Mouse (Mus musculus): ENCODE results near the gene Erich6b. TPM values are rescaled to one million over a fixed set of nuclear protein-coding genes. Genes with fewer than 3 reads are reported as not detected.

Erich6b gene
- total RNA-seq, 2 experiments from 2014 or later, result not detected

- no peak for DNase-seq (ENCODE audit: low spot score in 2 of 2)
- intact Hi-C loops (cut with DNase I), result no loop called here
Measured at GRCm38 (mm10) chr14:75696096-75696495, 54.0 kb downstream of the Erich6b start.

DNA sequence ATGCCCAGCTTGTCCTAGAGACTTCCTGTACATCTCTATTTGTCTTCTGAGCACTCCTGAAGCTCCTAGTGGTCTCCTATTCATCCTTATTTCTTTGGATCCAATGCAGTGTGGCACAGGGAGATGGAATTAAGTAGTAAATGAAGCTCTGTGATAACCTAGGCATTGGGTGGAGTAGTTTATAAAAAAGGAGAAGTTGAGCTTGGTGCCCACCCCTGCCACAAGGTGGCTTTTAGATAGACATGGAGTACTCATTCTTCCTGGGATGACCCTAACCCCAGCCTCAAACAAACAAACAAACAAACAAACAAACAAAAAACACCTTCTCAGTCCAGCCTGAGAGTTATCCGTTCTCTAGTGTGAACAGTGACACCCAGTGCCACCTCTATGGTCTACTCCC, 55.9 kb downstream of the Erich6b start:
- intact Hi-C loops (cut with DNase I), result no loop called here
- DNase-seq (ENCODE audit: low spot score in 2 of 2), result no peak

DNA sequence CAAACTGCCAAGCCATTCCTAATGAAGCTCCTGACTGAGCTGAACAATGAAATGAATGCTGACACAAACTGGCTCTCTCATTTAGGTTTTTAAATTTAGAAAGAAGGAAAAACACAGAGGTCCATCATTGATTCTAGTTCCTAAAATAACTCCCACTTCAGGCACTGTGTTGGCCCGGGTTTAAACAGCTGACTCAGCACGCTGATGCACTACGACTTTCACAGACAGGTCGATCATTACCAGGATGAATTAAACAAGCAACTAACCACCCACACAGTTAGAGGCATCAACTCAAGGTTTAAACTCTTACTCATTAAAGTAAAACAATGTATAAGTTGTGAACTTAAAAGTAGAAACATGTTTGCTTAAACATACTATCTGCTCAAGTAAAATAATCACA, 64.6 kb downstream of the Erich6b start:
- intact Hi-C loops (cut with DNase I), result no loop called here
- DNase-seq (ENCODE audit: low spot score in 2 of 2), result no peak

- intact Hi-C loops (cut with DNase I), result no loop called here
- DNase-seq (ENCODE audit: low spot score in 2 of 2), result no peak
Measured at GRCm38 (mm10) chr14:75707771-75708170, 65.7 kb downstream of the Erich6b start.

DNA sequence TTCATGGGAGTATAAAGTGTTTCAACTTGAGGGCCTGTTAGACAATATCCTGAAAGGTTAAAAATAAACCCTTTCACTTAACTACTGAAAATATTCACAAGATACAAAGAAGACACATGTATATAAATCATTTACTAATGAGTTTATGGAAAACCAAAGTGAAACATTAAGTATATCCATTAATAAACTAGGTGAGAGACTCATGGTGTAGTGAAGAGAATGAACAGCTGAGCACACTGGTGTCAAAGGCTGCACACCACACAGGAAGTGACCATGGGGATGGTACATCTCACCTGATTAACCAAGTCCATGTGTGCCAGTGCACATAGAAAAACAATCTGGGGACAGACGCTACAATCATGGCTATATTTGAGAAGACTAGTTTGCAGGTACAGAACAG, 66.9 kb downstream of the Erich6b start:
- no peak for DNase-seq (ENCODE audit: low spot score in 2 of 2)
- intact Hi-C loops (cut with DNase I), result no loop called here

- intact Hi-C loops (cut with DNase I), result loop anchor here (10.0 kb wide), 1 partner anchor 257 kb away; the partner anchor contains the start of gene Siah3
- DNase-seq (ENCODE audit: low spot score in 2 of 2), result no peak
Measured at GRCm38 (mm10) chr14:75711731-75712130, 69.7 kb downstream of the Erich6b start.

GRCm38 (mm10) chr14:75712687-75713086, 70.6 kb downstream of the Erich6b start:
- no peak for DNase-seq (ENCODE audit: low spot score in 2 of 2)
- intact Hi-C loops (cut with DNase I), result loop anchor here (10.0 kb wide), 1 partner anchor 258 kb away; the partner anchor contains the start of gene Siah3

DNA sequence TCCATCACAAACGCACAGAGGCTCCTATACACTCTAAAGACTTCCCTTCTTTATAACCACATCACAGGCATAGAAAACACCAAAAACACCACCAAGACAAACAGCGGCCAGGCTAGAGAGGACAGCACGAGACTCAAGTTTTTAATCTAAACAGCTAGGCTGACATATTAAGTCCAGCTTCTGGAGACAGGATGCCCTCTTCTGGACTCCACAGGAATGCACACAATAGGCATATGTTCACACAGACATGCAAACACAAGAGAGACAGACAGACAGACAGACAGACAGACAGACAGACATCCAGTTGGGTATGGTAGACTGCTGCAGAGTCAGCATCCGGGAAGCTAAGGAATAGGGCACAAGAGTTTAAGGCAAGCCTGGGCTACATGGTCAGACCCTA, 71.6 kb downstream of the Erich6b start:
- DNase-seq (ENCODE audit: low spot score in 2 of 2), result no peak
- intact Hi-C loops (cut with DNase I), result loop anchor here (10.0 kb wide), 1 partner anchor 259 kb away; the partner anchor contains the start of gene Siah3

DNA sequence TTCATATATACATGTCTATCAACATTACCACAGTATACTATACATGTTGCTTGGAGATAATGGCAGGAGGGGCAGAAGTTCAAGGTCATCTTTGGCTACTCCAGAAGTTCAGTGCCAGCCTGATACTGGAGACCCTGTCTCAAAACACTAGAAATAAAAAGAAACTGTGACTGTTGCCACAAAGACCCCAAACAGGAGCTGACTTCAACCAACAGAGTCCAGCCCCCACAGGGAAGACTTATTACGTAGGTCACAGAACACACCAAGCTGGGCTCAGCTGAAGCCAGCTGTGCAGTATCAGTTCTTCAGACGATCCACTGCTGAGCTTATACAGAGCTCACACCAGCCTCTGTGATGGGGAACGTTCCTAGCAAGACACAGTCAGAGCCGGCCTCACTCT, 74.4 kb downstream of the Erich6b start:
- no peak for DNase-seq (ENCODE audit: low spot score in 2 of 2)
- intact Hi-C loops (cut with DNase I), result loop anchor here (10.0 kb wide), 1 partner anchor 262 kb away; the partner anchor contains the start of gene Siah3

Other genes starting within 250 kb of the Erich6b start
- gene Siah3, start 186.3 kb upstream of the Erich6b start, total RNA-seq (2021), result 1 to 10 TPM; 6.7 to 7.5 TPM
- gene Spert, start 49.1 kb upstream of the Erich6b start, total RNA-seq (2021), result not detected
- gene Cog3, start 112.3 kb downstream of the Erich6b start, total RNA-seq (2021), result 10 to 100 TPM; 23.1 to 25.5 TPM
- 10 to 100 TPM; 11.3 to 11.7 TPM for gene Slc25a30, start 144.8 kb downstream of the Erich6b start, total RNA-seq (2021)
- gene Tpt1, start 202.8 kb downstream of the Erich6b start, total RNA-seq (2021), result 100 to 1,000 TPM; 939 to 945 TPM

All from left cerebral cortex, postnatal 36 days (tissue).